Mouse (Mus musculus): ENCODE measurements around the gene Ndufb2.

GRCm38 (mm10) chr6:39548030-39548429 is 44.3 kb upstream of the Ndufb2 start:
- TF ChIP-seq CTCF (IDR thresholded peaks at IDR 0.05; ENCODE audit: low read depth, low read length) (no peak), GATA1 (IDR thresholded peaks at IDR 0.05; ENCODE audit: borderline replicate concordance, low read length) (no peak)

All from G1E (cell line).